Mouse (Mus musculus) olfactory bulb, adult 2 months (tissue): ENCODE measurements around the gene Dusp5.

Experiments used
- CTCF ChIP-seq: fragments of 200-500 bp; IDR thresholded peaks from 2 replicates; pipeline ENCODE4 v1.5.1; 2012; ENCODE audit warnings: low read depth, mild to moderate bottlenecking, low read length, moderate library complexity; ENCODE audit not compliant: insufficient read depth
- POLR2A ChIP-seq: fragments of 200-500 bp; IDR thresholded peaks from 2 replicates; pipeline ENCODE4 v1.6.1; 2012; ENCODE audit warnings: mild to moderate bottlenecking, low read depth, low read length, moderate library complexity; ENCODE audit not compliant: insufficient read depth

DNA sequence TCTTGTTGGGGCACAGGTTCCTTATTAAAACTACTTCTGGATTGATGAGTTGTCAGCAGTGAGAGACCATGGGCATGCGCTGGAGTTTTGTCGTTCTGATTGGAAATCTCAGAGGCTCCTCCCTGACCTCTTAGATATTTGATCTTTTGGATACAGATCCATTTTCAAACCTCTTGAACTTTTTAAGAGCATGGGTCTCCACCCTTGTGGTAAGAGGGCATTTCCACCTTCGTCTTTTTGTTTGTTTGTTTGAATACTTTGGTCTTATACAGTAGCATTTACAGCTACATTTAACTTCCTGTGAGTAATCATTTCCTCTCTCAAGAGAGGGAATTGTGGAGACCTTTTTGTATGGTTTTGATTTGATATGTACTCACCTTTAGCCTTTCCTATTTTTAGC is 10.4 kb downstream of the Dusp5 start:
- TF ChIP-seq POLR2A (no peak), CTCF (no peak)
